Mouse (Mus musculus) testis, postnatal 14 days (tissue): ENCODE results near the gene Tmc7.

Experiments used
- DNase-seq: peaks from one replicate; pipeline ENCODE4 v3.0.0; 2021; ENCODE audit warnings: low spot score

Tmc7 gene

DNA sequence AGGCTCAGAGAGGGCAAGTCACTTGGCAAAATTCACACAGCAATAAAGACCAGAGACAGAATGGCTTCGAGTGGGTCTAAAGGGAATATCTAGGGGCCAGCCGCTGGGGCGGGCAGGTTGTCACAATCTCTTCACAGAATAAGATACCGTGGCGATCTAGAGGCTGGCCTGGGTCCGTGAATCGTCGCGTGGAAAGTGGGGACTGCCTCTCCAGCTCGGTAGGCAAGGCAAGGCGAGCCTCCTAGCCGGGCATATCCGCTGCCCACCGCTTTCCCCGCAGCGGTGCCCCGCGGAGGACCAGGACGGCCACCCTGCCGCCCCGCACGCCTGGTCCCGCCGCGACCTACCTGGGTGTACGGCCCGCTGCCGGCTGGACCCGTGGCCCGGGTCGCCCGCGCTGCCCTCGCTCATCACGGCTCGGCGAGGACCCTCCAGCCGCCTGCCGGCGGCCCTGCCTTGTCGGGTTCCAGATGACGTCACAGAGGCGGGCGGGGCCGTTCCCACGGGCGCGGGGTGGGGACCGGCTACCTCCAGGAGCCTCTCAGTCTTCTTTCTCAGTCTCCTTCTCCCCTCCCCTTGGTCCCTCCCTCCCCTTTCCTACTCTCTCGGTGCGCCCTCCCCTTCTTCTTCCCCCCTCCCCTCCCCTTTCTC, at the start of gene Tmc7:
TSS of gene Tmc7 (minus strand) at position 480 of the 651 bp plus-strand sequence.
- peak; percentile 84 for DNase-seq

DNA sequence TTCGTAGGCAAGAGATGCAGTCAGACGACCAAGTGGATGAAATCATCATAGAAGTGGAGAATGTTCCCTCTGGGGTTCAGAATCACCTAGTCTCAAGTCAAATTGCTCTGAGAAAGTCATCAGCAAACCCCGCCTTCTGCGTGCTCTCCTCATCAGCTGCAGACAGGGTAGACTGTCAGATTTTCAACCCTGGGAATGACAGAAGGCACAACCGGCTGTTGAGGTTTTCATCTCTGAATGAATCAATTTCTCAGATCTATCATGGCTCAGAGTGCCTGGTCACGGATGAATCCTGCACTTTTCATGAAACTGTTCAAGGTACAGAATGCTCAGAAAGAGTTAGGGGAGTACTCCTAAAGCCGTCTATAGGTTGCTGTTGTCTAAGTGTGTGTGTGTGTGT, 49.4 kb upstream of the Tmc7 start:
- no peak for DNase-seq

DNA sequence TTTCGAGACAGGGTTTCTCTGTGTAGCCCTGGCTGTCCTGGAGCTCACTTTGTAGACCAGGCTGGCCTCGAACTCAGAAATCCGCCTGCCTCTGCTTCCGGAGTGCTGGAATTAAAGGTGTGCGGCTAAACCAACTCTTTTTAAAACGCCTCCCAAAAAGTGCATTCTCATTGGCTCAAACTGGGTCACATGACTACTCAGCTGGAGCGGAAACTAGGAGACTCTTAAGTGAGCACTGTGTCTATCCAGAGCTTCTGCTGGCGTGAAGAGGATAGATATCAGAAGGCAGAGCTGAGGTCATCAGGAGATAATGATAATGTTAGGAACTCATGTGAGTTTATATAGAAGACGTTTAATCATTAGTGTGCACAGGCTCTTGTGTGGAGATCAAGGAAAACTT, 48.6 kb upstream of the Tmc7 start:
- no peak for DNase-seq

DNA sequence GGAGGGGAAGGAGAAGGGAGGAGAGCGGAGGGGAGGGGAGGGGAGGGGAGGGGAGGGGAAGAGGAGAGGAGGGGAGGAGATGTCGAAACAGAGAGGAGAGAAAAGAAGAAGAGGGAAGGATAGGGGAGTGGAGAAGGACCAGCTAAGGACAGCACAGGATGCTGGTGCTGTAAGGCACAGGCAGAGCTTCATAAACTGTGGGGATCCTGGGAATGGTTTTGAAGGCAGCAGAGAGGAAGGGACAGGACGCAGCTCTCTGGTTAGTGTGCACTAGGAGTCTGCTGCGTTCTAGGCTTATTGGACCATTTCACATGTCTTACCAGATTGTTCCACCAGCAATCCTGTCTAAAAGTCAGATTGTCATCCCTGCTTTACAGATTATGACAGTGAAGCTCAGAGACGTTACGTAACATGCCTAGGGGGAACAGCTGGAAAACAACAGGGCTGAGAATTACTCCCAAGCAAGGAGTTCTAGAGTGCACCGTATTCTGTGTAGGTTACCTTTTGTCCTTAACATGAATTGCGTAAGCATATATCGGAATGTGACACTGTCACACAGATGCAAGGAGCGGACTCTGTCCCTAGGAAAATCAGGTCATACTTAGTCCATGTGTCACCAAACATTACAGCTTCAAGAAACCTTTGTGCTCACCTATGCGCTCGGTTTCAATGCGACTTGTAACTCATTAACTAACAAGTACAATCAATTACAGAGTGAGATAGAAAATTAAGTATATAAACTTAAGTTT, 43.2 kb upstream of the Tmc7 start:
- DNase-seq = no peak

DNA sequence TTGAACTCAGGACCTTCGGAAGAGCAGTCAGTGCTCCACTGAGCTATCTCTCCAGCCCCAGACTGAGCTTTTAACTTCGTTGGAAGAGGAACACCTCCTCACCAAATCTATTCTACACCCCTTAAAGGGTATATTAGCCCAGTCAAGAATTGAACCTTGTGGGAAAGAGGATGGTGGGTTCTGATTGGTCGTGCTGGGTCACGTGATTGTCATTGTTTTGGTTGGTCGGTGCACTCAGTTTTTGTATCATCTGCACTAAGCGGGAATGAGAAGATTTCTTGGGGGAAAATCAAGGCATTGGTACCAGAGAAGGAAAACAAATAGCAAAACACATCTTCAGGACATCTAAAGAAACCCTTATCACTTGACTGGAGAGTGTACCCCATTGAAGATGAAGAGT, 36.6 kb upstream of the Tmc7 start:
- DNase-seq = no peak

DNA sequence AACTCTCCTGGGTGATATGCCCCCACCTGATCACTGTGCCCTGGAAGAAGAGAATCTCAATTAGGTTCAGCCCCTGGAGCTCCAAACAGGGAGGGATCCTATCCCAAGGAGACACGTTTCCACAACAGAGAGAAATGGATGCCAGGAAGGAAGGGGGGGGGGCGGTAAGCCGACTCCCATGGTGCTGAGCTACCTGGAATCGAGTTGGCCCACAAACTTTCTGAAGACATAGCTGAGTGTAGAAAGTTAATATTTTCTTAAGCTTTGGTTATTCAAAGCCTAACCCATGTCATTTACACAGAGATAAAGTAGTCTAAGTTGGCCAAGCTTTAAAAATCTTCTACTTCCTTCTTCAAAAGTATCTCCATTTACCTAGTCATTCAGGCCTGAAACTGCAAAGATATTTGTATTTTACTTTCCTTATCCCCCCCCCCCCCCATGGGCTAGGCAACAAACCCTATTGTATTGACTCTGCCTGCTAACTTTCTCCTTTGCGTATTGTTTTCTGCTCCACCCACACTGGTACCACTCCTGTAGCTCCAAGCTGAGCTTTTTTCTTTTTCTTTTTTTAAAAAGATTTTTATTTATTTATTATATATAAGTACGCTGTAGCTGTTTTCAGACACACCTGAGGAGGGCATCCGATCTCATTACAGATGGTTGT, 35.8 kb upstream of the Tmc7 start:
- DNase-seq = no peak

DNA sequence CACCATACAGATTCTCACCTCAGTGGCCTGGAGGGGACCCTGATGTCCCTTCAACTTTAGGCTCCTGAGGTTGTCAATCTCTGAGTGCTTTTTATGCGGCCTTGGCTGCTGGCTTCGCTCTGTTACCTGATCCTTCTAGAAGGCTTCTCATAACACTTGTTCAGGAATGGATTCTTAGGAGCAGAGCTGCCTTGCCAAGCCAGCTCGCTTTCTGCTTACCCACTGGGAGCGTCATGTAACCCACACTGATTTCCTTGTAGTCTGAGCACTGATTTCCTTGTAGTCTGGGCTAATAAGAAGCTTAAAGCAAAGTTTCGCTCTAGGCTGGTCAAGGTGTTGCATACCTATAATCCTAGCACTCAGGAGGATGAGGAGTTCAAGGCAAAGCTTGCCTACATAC, 33.6 kb upstream of the Tmc7 start:
- DNase-seq = no peak

DNA sequence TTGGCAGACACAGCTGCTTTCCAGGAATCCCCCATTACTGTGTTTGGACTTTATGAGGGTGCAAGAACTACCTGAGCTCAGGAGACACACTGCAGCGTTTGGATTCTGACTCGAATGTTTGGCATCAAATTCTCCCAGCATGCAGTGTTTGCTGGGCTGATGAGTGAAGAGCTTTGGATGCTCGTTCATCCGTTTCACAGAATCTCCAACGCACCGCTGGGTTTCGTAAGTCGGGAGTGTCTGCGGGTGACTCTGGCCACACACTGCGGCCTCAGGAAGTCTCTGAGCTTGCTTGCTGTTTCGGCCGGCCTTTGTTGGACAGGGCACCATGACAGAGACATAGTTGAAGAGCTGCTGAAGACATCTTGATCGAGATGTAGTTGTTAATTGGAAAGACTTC, 29.5 kb upstream of the Tmc7 start:
- DNase-seq = no peak

DNA sequence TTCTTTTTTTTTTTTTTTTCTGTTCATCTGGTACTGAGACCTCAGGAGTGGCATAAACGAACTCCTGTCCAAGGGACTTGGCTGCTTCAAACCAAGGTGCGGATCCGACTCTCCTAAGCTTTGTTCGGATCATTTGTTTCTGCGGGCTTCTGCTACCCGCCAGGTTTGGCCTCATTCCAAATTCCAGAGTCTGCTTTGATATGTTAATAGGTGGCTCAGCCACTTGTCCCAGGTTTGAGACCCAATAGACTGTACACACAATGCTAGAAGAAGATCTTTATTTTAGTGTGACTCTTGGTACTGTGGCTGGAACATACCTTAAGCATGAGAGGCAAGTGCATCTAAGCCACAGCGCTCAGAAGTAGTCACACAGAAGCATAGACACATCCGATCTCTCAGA, 27.4 kb upstream of the Tmc7 start:
- DNase-seq = no peak

DNA sequence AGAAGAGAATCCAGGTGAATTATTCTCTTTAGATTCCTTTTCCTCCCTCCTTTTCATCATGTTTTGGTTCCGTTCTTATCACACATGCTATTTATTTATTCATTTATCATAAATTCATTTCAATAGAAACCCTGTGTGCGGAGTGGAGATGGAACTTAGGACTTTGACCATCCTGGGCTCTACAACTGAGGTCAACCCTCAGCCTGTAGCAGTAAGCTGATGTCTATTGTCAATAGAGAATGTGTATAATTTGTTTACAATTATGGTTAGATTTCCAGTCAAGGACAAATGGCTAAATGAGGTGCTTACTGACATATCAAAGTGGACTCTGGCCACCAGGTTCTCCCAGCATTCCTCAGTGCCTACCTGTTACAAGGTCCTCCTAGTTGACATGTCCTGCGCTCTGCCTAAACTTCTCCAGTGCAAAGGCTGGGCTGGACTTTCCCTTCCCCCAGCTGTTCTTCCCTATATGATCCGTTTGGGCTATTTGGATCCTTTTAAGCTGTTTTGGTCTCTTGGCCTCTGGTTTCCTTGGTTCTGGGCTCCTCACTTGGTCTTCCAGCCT, 26.7 kb upstream of the Tmc7 start:
- no peak for DNase-seq

DNA sequence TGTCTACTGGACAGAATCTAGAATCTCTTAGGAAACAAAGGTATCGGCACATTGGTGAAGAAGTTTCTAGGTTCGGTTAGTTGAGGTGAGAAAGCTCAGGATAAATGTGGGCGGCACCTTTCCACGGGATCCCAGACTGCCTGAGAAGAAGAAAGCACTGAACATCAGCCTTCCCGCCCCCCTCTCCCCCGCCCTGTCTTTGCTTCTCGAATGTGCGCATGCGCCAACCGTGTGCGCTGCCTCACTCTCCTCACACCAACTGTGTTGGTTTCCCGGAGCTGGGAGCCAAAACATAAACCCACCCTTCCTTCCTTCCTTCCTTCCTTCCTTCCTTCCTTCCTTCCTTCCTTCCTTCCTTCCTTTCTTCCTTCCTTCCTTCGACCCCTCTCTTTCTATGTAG, 26.2 kb upstream of the Tmc7 start:
- DNase-seq = no peak

DNA sequence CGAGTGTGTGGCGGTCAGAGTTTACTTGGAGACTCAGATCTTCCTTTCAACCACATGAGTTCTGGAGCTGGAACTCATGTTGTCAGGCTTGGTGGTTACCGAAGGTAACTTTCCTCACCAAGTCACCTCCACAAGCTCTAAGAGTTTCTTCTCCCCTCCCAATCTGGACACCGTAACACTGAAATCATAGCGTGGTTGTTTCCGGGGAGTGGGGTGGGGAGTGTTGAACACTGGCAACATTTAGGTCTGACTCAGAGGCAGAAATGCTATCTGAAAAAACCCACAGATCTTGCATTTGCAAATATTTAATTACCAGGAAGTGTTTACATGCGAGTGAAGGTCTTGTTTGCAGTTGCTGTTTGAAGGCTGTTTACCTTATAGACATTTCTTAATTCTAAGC, 25.3 kb upstream of the Tmc7 start:
- no peak for DNase-seq

DNA sequence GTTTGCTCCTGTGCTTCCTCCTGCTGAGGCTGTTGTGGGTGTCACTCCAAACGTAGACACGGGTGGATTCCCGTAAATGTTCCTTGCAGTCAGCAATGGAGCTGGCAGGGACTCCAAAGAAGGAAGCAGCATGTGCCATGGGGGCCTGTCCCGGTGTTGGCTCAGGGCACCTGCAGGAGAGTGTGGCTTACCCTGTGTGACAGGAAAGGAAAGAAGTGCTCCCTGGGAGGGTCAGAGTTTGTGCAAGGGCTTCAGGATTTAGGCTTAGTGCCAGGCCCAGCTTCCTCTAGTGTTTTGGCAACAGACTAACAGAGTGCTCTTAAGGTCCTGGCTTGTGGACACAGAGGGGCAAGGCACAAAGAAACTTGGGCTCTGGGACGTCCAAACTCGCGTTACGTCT, 20.3 kb upstream of the Tmc7 start:
- DNase-seq = no peak

DNA sequence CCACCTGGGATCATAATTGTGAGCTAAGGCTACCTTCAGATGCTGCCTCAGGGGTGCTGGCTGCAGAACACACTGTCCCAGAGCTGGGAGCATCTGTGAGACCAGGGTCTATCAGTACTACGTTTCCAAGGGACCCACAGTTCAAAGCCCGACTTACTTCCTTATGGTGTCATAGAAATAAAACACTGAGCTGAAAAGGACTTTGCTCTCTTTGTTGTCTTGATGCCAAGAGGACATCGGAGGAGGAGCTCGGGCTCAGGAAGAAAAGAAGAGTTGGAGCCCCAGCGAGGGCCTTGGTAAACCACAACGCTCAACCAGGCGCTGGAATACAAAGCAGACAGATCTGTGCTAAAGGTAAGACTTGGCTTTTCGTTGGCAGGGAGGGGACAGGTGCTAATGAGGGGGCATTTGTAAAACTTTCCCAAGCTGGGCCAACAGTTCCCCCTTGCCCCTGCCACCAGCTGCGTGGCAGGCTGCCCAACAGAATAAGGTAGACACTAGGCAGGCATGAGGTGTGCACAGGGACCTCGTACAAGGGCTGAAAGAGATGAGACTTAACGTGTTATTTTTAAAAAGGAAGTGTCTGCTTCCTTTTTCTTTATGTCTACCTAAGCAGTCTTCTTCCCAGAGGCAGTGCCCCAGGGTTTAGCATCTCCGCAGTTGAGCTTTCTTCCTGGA, 15.6 kb upstream of the Tmc7 start:
- no peak for DNase-seq

DNA sequence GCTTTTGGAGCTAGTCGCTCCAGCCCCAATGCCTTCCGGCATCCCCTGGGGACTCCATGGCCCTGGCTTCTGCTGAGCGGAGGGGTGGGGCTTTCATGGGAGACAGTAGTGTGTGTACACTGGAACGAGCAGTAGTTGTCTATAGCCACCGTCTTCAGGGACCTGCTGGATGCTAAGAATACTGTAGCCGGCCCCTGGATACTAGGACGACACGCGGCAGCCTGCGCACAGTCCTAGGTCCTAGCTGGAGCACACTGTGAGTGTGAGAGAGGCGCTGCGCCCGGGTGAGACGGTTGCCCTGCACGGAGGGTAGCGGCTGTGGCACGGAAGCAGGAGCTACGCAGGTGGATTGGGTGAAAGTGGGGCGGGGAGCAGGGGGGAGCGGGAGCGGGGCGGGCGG, 12.7 kb upstream of the Tmc7 start, which contains the start of gene Tmc5:
TSS of gene Tmc5 (plus strand) at position 97 of the 400 bp plus-strand sequence.
- no peak for DNase-seq

DNA sequence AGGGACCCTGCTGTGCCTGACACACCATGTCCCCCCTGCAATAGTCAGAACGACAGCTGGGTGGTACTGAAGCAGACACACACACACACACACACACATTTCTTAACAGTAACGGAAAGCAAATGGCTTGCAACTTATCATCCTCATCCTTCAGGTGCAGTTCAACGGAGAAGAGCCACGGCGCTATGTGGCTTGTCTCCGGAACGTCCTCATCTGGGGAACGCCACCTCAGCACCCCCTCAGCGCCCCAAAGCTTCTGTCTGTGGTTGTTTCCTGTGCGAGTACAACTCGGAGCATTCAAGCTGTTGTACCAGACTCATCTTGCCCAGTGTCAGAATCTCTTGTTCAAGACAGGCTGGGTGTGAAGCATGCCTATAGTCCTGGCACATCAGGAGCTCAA, 11.7 kb upstream of the Tmc7 start:
- DNase-seq = no peak

DNA sequence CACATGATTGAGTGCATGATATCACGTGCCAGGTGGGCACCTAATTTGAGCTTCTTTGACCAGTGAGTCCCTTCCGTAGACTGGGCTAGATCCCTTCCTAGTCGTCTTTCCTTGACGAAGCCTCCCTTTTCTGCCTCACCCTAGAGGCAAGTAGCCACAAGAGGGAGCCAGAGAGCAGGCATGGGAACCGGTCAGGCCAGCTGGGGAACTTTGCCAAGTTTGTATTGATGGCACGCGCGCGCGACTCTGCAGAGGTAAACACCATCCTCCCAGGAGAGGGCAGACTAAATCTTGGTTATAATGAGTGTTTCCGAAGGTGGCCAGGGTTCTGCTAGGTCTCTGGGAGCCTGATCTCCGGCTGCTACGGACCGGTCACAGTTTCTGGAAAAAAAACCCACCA, 10.7 kb upstream of the Tmc7 start:
- peak; percentile 86 for DNase-seq

DNA sequence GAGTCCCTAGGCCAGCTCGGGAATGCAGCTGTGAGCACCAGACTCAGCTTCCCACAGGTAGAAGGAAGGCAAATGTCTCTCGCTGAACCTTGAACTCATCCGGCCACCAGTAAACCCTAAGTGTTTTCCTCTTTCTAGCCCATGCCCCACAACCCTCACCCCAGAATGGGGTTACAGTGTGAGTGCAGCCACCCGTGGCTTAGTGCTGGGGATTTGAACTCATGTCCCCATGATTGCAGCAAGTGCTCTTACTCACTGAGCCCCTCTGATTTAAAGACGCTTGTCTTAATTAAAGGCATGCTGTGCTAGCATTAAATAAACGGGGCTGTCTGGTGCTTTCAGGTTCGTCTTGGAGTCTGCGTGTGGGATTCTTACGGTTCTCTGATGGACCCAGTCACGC, 10.1 kb upstream of the Tmc7 start:
- DNase-seq = no peak

DNA sequence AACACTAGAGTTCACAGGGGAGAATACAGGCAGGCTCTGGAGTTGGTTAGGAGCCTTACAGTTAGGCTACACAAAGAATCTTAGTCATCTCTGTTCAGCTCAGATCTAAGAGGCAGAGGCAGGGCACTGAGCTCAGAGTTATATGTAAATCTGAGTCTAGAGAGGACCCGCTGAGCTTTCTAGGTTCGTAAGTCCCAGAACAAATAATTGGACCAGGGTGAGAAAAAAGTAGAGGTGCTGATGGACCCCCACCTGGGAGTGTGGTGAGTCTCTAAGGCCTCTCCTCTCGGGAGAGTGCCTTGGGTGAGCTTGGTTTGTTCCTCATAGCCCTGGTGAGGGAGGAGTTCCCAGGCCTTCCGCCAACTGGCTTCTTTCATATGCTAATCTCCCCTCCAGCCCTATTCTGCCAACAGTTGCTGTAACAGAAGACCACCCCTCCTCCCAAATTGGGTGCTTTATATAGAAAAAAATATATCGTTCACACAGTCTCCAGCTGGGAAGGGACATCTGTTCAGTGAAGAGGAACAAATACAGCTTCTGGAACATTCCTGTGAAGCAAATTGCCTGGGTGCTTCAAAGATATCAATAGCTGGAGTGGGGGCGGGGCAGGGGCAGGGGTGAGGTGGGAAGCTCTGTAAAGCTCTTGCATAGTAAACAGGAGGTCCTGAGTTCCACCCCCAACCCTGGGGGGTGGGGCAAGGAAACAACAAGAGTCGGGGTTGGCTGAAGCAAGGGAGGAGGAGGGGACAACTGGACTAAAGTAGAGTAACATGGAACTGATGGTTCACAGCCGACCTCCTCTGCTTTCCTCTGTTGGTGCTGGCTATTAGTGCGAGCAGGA, 9.3 kb upstream of the Tmc7 start:
- DNase-seq = peak; percentile 70

DNA sequence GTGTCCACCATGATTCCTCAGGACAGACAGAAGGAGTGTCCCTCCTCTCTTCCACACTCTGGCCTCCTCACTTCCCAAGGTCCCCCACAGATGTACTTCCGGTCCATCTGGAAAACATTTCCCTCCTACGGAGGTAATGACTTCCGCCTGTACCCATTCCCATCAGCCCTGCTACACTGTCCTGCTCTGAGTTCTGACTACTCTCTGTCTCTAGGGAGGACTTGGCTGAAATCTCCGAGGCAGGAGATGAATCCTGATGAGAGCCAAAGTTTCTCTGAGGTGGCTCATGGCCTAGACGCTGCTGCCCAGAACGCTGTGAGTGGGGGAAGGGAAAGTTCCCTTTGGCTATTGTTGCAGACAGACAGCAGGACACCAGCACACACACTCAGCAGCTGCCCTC, 7.6 kb upstream of the Tmc7 start:
- no peak for DNase-seq

DNA sequence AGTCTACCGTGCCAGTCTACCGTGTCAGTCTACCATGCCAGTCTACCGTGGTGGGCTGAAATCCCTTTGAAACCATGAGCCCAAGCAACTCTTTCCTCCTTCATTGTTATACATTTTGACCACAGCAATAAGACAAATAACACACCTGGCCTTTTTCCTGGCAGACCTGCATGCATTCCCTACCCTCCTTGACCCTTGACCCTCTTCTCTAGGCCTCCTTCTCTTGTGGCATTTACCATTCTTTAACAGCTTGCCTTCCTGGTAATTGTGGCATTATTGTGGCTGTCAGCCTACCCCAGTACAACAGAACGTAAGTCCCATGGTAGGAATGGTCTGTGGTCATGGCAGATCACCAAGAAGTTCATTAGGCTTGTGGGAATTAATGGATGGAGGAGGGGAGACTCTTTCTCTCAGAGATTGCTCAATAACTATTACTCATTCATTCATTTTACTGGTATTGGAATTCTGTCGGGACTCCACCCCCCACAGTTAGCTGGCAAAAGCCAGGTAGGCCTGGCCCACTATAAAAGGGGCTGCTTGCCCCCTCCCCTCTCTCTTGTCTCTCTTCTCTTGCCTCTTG, 6.3 kb upstream of the Tmc7 start:
- no peak for DNase-seq
